Comparison of ENCODE assay signal across 9 mouse cellular contexts in genomic region chr13:97510431-97511261, GRCm38 (mm10).
A peak's percentile ranks its signal among the peaks of the same experiment; 100 is the strongest.
DNase-seq lines count a peak whose midpoint lies in the region; ATAC-seq and TF ChIP-seq lines count a peak whose summit lies in the region.
"Had no signal": no experiment of that assay in that cellular context is flagged by ENCODE, and none has a peak within 500 bp of the region (broad histone marks: within the 10 kb centered on the region; RNA-seq: fewer than 3 reads in every experiment).

No protein-coding gene starts in this region.

- peak overlapping the region; percentile 52 for H3K27ac ChIP-seq in testis, adult 2 months (ENCODE audit: control insufficient read depth, insufficient read depth, low read depth, low read length)
- H3K27ac ChIP-seq in liver, embryonic 13.5 days, result peak overlapping the region; percentile 53; the same call in 1 of the 2 replicates
- H3K27ac ChIP-seq in gastrocnemius, adult 2 months, result no peak overlapping the region

- no peak overlapping the region for H3K4me2 ChIP-seq in liver, embryonic 13.5 days

- peak; percentile 53; the same call in 1 of the 2 replicates for ATAC-seq in liver, embryonic 13.5 days (ENCODE audit: low read depth)

- peaks cover 2% of the 10 kb centered on the region; the same call in 1 of the 2 replicates for H3K4me1 ChIP-seq in testis, adult 2 months (ENCODE audit: control insufficient read depth, insufficient read depth, low read length)
- peaks cover 9% of the 10 kb centered on the region; the same call in 1 of the 2 replicates for H3K4me1 ChIP-seq in liver, embryonic 13.5 days (replicated peaks)

- intact Hi-C loops in heart, postnatal 36 days (cut with DNase I), result no loop called here
- intact Hi-C loops in gastrocnemius, adult 2 months (cut with DNase I), result no loop called here

- no peak for TF ChIP-seq POLR2A in testis, adult 2 months (IDR thresholded peaks at IDR 0.05; ENCODE audit: control insufficient read depth, low read depth, low read length)

- H3K36me3 ChIP-seq in testis, adult 2 months (ENCODE audit: control insufficient read depth, insufficient read depth, low read length), result no peaks in the 10 kb centered on the region
- no peaks in the 10 kb centered on the region for H3K36me3 ChIP-seq in liver, embryonic 13.5 days

- no peak overlapping the region for H3K4me3 ChIP-seq in testis, adult 2 months (ENCODE audit: control insufficient read depth, low read depth, low read length)
- H3K4me3 ChIP-seq in liver, embryonic 13.5 days (replicated peaks), result no peak overlapping the region
- H3K4me3 ChIP-seq in gastrocnemius, adult 2 months, result no peak overlapping the region

- WGBS in liver, embryonic 13.5 days (ENCODE audit: insufficient replicate concordance), result 21% methylated on average over 10 of the region's 10 CpGs

- peak; percentile 93 for DNase-seq in heart, adult 11 months
- DNase-seq in heart, postnatal 36 days, result no peak
- DNase-seq in testis, postnatal 10 days (ENCODE audit: low spot score), result no peak
- DNase-seq in liver, embryonic 13.5 days, result no peak
- no peak for DNase-seq in ovary, postnatal 36 days (ENCODE audit: low spot score)
- DNase-seq in gastrocnemius, adult 2 months, result no peak
- no peak for DNase-seq in gastrocnemius, postnatal 10 days
- DNase-seq: kidney, postnatal 25 days had no signal

- TF ChIP-seq CTCF in testis, adult 2 months (IDR thresholded peaks at IDR 0.05; ENCODE audit: control insufficient read depth, insufficient read depth, insufficient replicate concordance, low read depth, low read length), result no peak
- no peak for TF ChIP-seq CTCF in gastrocnemius, adult 2 months (IDR thresholded peaks at IDR 0.05)

- H3K9me3 ChIP-seq in liver, embryonic 13.5 days (replicated peaks), result no peaks in the 10 kb centered on the region

- no peaks in the 10 kb centered on the region for H3K27me3 ChIP-seq in testis, adult 2 months (ENCODE audit: control insufficient read depth, insufficient read depth, low read length)
- H3K27me3 ChIP-seq in liver, embryonic 13.5 days, result peaks cover 5% of the 10 kb centered on the region; the same call in 1 of the 2 replicates

- no peak overlapping the region for H3K9ac ChIP-seq in liver, embryonic 13.5 days
